In the genomic region with DNA sequence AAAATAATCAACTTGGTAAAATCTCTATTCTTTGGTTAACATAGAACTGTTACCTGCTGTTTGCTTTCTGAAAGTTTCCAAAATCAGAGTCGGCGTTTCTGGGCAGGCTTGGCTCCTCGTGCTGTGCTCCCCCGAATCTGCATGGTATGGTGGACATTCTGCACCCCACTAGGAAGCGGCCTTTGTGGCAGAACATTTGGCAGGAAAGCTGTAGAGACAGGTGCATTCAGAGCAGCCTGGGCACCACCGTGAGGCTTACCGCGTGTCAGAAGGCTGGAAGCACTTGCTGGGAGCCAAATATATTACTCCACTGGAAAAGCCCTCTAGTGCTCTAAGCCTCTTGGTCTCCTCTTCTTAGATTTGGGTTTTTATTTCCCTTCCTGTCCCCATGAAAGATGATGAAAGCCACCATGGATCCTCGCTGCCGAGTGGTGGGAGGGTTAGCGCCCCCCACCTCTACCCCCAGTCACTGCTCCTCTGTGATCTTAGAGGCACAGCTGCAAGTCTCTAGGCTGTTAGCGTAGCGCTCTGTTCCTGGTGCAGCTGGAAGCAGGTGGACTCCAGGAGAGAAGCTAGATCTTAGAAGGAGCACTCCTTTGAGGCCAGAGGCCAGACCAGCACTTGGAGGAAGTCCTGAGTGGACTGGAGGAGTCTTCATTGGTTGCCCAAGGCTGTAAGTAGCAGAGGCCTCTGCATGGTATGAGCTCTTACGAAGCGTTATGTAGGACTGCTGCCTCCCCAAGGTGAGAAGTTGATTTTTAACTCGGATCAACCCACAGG, we compare ENCODE assay signal across 25 mouse cellular contexts. TPM values are rescaled to one million over a fixed set of nuclear protein-coding genes. Genes with fewer than 3 reads are reported as not detected.
DNase-seq lines count a peak whose midpoint lies in the region; ATAC-seq and TF ChIP-seq lines count a peak whose summit lies in the region.
"Had no signal": no experiment of that assay in that cellular context is flagged by ENCODE, and none has a peak within 500 bp of the region (broad histone marks: within the 10 kb centered on the region; RNA-seq: fewer than 3 reads in every experiment).

No protein-coding gene starts in this region.

- H3K9ac ChIP-seq in forebrain, embryonic 13.5 days, result no peak overlapping the region
- no peak overlapping the region for H3K9ac ChIP-seq in lung, postnatal 0 days (replicated peaks; ENCODE audit: low read depth)
- no peak overlapping the region for H3K9ac ChIP-seq in midbrain, embryonic 14.5 days (replicated peaks; ENCODE audit: low read length)
- H3K9ac ChIP-seq: embryonic facial prominence, embryonic 12.5 days; hindbrain, embryonic 14.5 days; liver, embryonic 14.5 days; neural tube, embryonic 12.5 days had no signal

- WGBS in forebrain, embryonic 10.5 days, result 95% methylated on average over 16 of the region's 16 CpGs
- 91% methylated on average over 16 of the region's 16 CpGs for WGBS in forebrain, embryonic 13.5 days
- WGBS in lung, postnatal 0 days, result 74% methylated on average over 16 of the region's 16 CpGs
- 92% methylated on average over 16 of the region's 16 CpGs for WGBS in midbrain, embryonic 14.5 days

- H3K4me1 ChIP-seq in forebrain, embryonic 10.5 days, result no peaks in the 10 kb centered on the region
- no peaks in the 10 kb centered on the region for H3K4me1 ChIP-seq in forebrain, embryonic 13.5 days
- H3K4me1 ChIP-seq in lung, postnatal 0 days (ENCODE audit: insufficient read depth, low read depth, low read length), result 0 out of 2 replicates have a peak, but pooled peaks cover 3% of the 10 kb centered on the region
- no peaks in the 10 kb centered on the region for H3K4me1 ChIP-seq in midbrain, embryonic 14.5 days (ENCODE audit: control insufficient read depth, insufficient read depth, low read length)
- H3K4me1 ChIP-seq: embryonic facial prominence, embryonic 12.5 days; neural tube, embryonic 12.5 days had no signal

- DNase-seq in forebrain, embryonic 10.5 days (ENCODE audit: extremely low spot score, low spot score), result no peak
- peak; percentile 97 for DNase-seq in brain, adult 2 months (ENCODE audit: low read depth, low spot score)
- DNase-seq in cerebellum, adult 9-10 months, result peak; percentile 92
- DNase-seq in lung, postnatal 0 days (ENCODE audit: low spot score), result peak; percentile 62
- DNase-seq in midbrain, embryonic 14.5 days, result no peak
- DNase-seq: adrenal gland, postnatal 10 days; right cerebral cortex, adult 18-20 months; thymus, postnatal 14 days had no signal

- no peak overlapping the region for H3K4me2 ChIP-seq in forebrain, embryonic 13.5 days
- H3K4me2 ChIP-seq in lung, postnatal 0 days (replicated peaks; ENCODE audit: low read depth, low read length), result no peak overlapping the region
- H3K4me2 ChIP-seq in midbrain, embryonic 14.5 days (ENCODE audit: low read length), result no peak overlapping the region
- H3K4me2 ChIP-seq: embryonic facial prominence, embryonic 12.5 days; heart, embryonic 11.5 days; hindbrain, embryonic 14.5 days; midbrain, embryonic 11.5 days; neural tube, embryonic 12.5 days had no signal

- H3K36me3 ChIP-seq in forebrain, embryonic 10.5 days (replicated peaks), result peaks cover 69% of the 10 kb centered on the region
- H3K36me3 ChIP-seq in forebrain, embryonic 13.5 days (ENCODE audit: poor library complexity, severe bottlenecking), result peaks cover 65% of the 10 kb centered on the region
- peaks cover 21% of the 10 kb centered on the region; the same call in 1 of the 2 replicates for H3K36me3 ChIP-seq in lung, postnatal 0 days (ENCODE audit: insufficient read depth, low read length)
- H3K36me3 ChIP-seq in midbrain, embryonic 14.5 days (ENCODE audit: control insufficient read depth, insufficient read depth, low read length), result peaks cover 58% of the 10 kb centered on the region

- no peaks in the 10 kb centered on the region for H3K9me3 ChIP-seq in forebrain, embryonic 10.5 days
- no peaks in the 10 kb centered on the region for H3K9me3 ChIP-seq in forebrain, embryonic 13.5 days (replicated peaks)
- no peaks in the 10 kb centered on the region for H3K9me3 ChIP-seq in lung, postnatal 0 days (ENCODE audit: low read length)
- no peaks in the 10 kb centered on the region for H3K9me3 ChIP-seq in midbrain, embryonic 14.5 days (ENCODE audit: control insufficient read depth, low read length)
- H3K9me3 ChIP-seq: embryonic facial prominence, embryonic 12.5 days; neural tube, embryonic 12.5 days had no signal

- no peak for TF ChIP-seq EP300 in lung, postnatal 0 days (IDR thresholded peaks at IDR 0.05)

- H3K4me3 ChIP-seq in forebrain, embryonic 10.5 days, result no peak overlapping the region
- no peak overlapping the region for H3K4me3 ChIP-seq in forebrain, embryonic 13.5 days
- H3K4me3 ChIP-seq in lung, postnatal 0 days (ENCODE audit: low read depth, low read length), result no peak overlapping the region
- H3K4me3 ChIP-seq in midbrain, embryonic 14.5 days (replicated peaks; ENCODE audit: low read depth, low read length), result no peak overlapping the region
- H3K4me3 ChIP-seq: embryonic facial prominence, embryonic 12.5 days; erythroblast, embryonic 14.5 days; neural tube, embryonic 12.5 days had no signal

- H3K27me3 ChIP-seq in forebrain, embryonic 10.5 days (ENCODE audit: poor library complexity, severe bottlenecking), result no peaks in the 10 kb centered on the region
- H3K27me3 ChIP-seq in forebrain, embryonic 13.5 days, result no peaks in the 10 kb centered on the region
- H3K27me3 ChIP-seq in lung, postnatal 0 days (replicated peaks; ENCODE audit: insufficient read depth, low read length), result no peaks in the 10 kb centered on the region
- H3K27me3 ChIP-seq in midbrain, embryonic 14.5 days (ENCODE audit: control insufficient read depth, insufficient read depth, low read length), result no peaks in the 10 kb centered on the region
- H3K27me3 ChIP-seq: embryonic facial prominence, embryonic 12.5 days; neural tube, embryonic 12.5 days had no signal

- H3K27ac ChIP-seq in forebrain, embryonic 10.5 days, result 0 out of 2 replicates have a peak overlapping the region, but pooled peaks have one; percentile 8
- H3K27ac ChIP-seq in forebrain, embryonic 13.5 days, result no peak overlapping the region
- peak overlapping the region; percentile 51 for H3K27ac ChIP-seq in lung, postnatal 0 days (ENCODE audit: low read length)
- H3K27ac ChIP-seq in midbrain, embryonic 14.5 days (replicated peaks; ENCODE audit: low read depth, low read length), result no peak overlapping the region
- H3K27ac ChIP-seq: embryonic facial prominence, embryonic 12.5 days; hindbrain, embryonic 14.5 days; liver, embryonic 14.5 days; neural tube, embryonic 12.5 days had no signal

- no peak for ATAC-seq in forebrain, embryonic 13.5 days
- ATAC-seq in lung, postnatal 0 days, result peak; percentile 87
- no peak for ATAC-seq in monocyte, adult 5-6 weeks (replicated peaks; ENCODE audit: insufficient number of reproducible peaks, low FRiP score, low TSS enrichment, poor library complexity, severe bottlenecking)
- ATAC-seq in midbrain, embryonic 14.5 days (ENCODE audit: low FRiP score, low TSS enrichment), result no peak
- ATAC-seq: activated CD4-positive, CD25-positive, alpha-beta regulatory T cell, adult 4 months; CD4-positive, CD25-positive, alpha-beta regulatory T cell, adult 4 months; forebrain, embryonic 16.5 days had no signal

- TF ChIP-seq CTCF in lung, postnatal 0 days (IDR thresholded peaks at IDR 0.05), result no peak

RNA-seq across cellular contexts. Expression of a gene that starts 17.6 kb away (rescaled TPM):
- polyA plus RNA-seq in forebrain, embryonic 10.5 days (2016; fragmentation: Nextera tagmentation; extraction: Ambion mirVana), result 39.1 and 40.4 TPM in 2 replicates
- 46.1 and 53.1 TPM in 2 replicates for polyA plus RNA-seq in forebrain, embryonic 13.5 days (2015; fragmentation: Nextera tagmentation; extraction: Ambion mirVana)
- 12.5 and 14.8 TPM in 2 replicates for polyA plus RNA-seq in lung, postnatal 0 days (2015; fragmentation: Nextera tagmentation; extraction: Ambion mirVana)
- 25.1 to 34.7 TPM (median 25.9 TPM) in 3 replicates for total RNA-seq in monocyte, adult 5-6 weeks (2017)
- polyA plus RNA-seq in midbrain, embryonic 14.5 days (2014; fragmentation: Nextera tagmentation; extraction: Ambion mirVana), result 42.5 and 61.0 TPM in 2 replicates

RNA-seq across cellular contexts. Expression of a gene that starts 25.8 kb away (rescaled TPM):
- polyA plus RNA-seq in forebrain, embryonic 10.5 days (2016; fragmentation: Nextera tagmentation; extraction: Ambion mirVana), result 0.07 TPM in 1 of 2 replicates, not detected in the other
- 2.3 and 2.7 TPM in 2 replicates for polyA plus RNA-seq in forebrain, embryonic 13.5 days (2015; fragmentation: Nextera tagmentation; extraction: Ambion mirVana)
- polyA plus RNA-seq in lung, postnatal 0 days (2015; fragmentation: Nextera tagmentation; extraction: Ambion mirVana), result 0.04 TPM in 1 of 2 replicates, not detected in the other
- 0.38 TPM in 1 of 3 replicates, not detected in the others for total RNA-seq in monocyte, adult 5-6 weeks (2017)
- 9.0 and 10.7 TPM in 2 replicates for polyA plus RNA-seq in midbrain, embryonic 14.5 days (2014; fragmentation: Nextera tagmentation; extraction: Ambion mirVana)
- total RNA-seq: ES-E14; heart, postnatal 25 days had no signal
- polyA plus RNA-seq: erythroblast, embryonic 14.5 days; gonadal fat pad, adult 2 months; heart, embryonic 11.5 days; kidney, embryonic 16.5 days; large intestine, adult 2 months; liver, embryonic 14.5 days had no signal

RNA-seq across cellular contexts. Expression of a gene that starts 56.7 kb away (rescaled TPM):
- polyA plus RNA-seq in forebrain, embryonic 10.5 days (2016; fragmentation: Nextera tagmentation; extraction: Ambion mirVana), result 0.15 TPM in 1 of 2 replicates, not detected in the other
- 1.6 and 2.2 TPM in 2 replicates for polyA plus RNA-seq in forebrain, embryonic 13.5 days (2015; fragmentation: Nextera tagmentation; extraction: Ambion mirVana)
- 0.11 and 0.12 TPM in 2 replicates for polyA plus RNA-seq in lung, postnatal 0 days (2015; fragmentation: Nextera tagmentation; extraction: Ambion mirVana)
- total RNA-seq in monocyte, adult 5-6 weeks (2017), result not detected in 3 replicates
- 9.1 and 13.5 TPM in 2 replicates for polyA plus RNA-seq in midbrain, embryonic 14.5 days (2014; fragmentation: Nextera tagmentation; extraction: Ambion mirVana)
- polyA plus RNA-seq: erythroblast, embryonic 14.5 days; heart, embryonic 11.5 days; liver, embryonic 14.5 days had no signal

Comparison
In these comparisons a context has a peak if more than half of its experiments do, and no peak if none do; other contexts are left out.
1. H3K27ac ChIP-seq: peak in forebrain, embryonic 10.5 days (single experiment) and lung, postnatal 0 days (single experiment); none in forebrain, embryonic 13.5 days (single experiment) and midbrain, embryonic 14.5 days (single experiment).
2. DNase-seq: peak in brain, adult 2 months (single experiment), cerebellum, adult 9-10 months (single experiment) and lung, postnatal 0 days (single experiment); none in forebrain, embryonic 10.5 days (single experiment) and midbrain, embryonic 14.5 days (single experiment).